Mouse (Mus musculus): ENCODE measurements at regions not wholly inside any gene's neighbourhood (a gene's known extent, or its start where the extent isn't known, plus 50 kb on each side); places are given as distances from the start of the nearest gene placed in this dataset.

DNA sequence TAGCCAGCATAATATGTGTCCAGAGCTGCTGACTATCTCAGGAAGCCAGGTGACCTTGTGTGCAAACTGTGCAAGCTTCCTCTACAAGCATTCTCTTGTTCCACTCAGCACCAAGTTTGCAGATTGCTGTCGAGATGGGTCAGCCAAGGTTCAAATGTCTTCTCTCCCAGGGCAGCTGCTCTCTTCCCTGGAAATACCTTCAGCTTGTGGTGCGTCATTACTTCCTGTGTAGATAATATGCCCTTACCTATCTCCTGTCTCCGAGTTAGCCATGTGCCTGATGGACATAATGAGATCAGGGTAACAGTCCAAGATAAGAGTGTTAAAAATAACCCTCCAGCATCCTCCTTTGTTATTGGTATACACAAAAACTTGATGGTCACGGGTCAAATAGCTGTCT is 113.7 kb upstream of the Fbxl7 start:
- DNase-seq (ENCODE audit: low spot score) (no peak), ATAC-seq (ENCODE audit: low FRiP score, low read depth) (no peak)
- no peaks in the 10 kb centered on the region for H3K36me3 ChIP-seq (ENCODE audit: control insufficient read depth, insufficient read depth, low read length)
- H3K4me2 ChIP-seq (replicated peaks; ENCODE audit: low read depth, low read length, severe bottlenecking) = no peak overlapping the region
- H3K27me3 ChIP-seq (ENCODE audit: control insufficient read depth, insufficient read depth, low read length) = no peaks in the 10 kb centered on the region
- TF ChIP-seq POLR2A (IDR thresholded peaks at IDR 0.05; ENCODE audit: borderline replicate concordance, extremely low read depth, insufficient read depth, insufficient read length) = no peak
- H3K4me3 ChIP-seq (replicated peaks; ENCODE audit: low read length) = no peak overlapping the region
- WGBS = 75% methylated on average over 4 of the region's 4 CpGs
- no peak overlapping the region for H3K27ac ChIP-seq (replicated peaks; ENCODE audit: low read depth, low read length)
- no peak overlapping the region for H3K9ac ChIP-seq (ENCODE audit: low read depth, low read length, severe bottlenecking)
- no peaks in the 10 kb centered on the region for H3K4me1 ChIP-seq (ENCODE audit: control insufficient read depth, insufficient read depth, low read length)
- no peaks in the 10 kb centered on the region for H3K9me3 ChIP-seq (ENCODE audit: control insufficient read depth, low read length)

DNA sequence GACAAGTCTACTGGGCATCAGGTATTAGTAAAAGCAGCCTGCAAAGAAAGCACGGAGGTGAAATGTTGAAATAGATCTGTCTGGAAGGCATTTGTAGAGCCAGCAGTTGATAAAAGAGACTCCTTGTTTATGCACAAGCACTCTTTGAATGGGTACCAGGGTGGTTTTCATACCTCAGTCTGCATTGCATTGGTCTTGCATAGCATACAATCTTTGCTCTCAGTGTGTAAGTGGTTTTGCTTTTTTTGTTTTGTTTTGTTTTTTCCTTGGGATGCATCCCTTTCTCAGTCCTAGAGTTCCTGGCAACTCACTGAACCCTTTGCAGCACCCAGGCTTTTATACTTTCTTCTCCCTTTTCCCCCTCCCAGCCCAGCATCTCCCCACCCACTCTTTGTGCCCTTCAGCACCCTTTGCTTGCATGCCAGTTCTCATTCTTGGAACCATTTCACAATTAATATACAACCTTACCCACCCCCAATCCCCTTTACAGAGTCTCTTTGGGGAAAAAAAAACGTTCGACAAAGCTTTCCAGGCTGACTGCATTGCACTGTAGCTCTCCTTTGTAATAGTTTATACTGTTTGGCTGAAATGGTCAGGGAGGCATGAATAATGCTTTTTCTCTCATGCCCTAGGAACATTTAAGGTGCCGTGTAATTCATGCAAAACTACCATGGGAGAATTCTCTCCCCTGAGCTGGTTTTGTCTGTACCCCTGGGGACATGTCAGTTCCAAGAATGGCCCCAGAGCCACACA is 118.7 kb upstream of the Fbxl7 start:
- no peak overlapping the region for H3K4me3 ChIP-seq (replicated peaks; ENCODE audit: low read length)
- no peaks in the 10 kb centered on the region for H3K27me3 ChIP-seq (ENCODE audit: control insufficient read depth, insufficient read depth, low read length)
- ATAC-seq (ENCODE audit: low FRiP score, low read depth) (no peak), DNase-seq (ENCODE audit: low spot score) (no peak)
- 53% methylated on average over 4 of the region's 4 CpGs for WGBS
- TF ChIP-seq POLR2A (IDR thresholded peaks at IDR 0.05; ENCODE audit: borderline replicate concordance, extremely low read depth, insufficient read depth, insufficient read length) = no peak
- no peak overlapping the region for H3K4me2 ChIP-seq (replicated peaks; ENCODE audit: low read depth, low read length, severe bottlenecking)
- no peaks in the 10 kb centered on the region for H3K9me3 ChIP-seq (ENCODE audit: control insufficient read depth, low read length)
- H3K4me1 ChIP-seq (ENCODE audit: control insufficient read depth, insufficient read depth, low read length) = no peaks in the 10 kb centered on the region
- H3K27ac ChIP-seq (replicated peaks; ENCODE audit: low read depth, low read length) = no peak overlapping the region
- H3K9ac ChIP-seq (ENCODE audit: low read depth, low read length, severe bottlenecking) = no peak overlapping the region
- H3K36me3 ChIP-seq (ENCODE audit: control insufficient read depth, insufficient read depth, low read length) = no peaks in the 10 kb centered on the region

DNA sequence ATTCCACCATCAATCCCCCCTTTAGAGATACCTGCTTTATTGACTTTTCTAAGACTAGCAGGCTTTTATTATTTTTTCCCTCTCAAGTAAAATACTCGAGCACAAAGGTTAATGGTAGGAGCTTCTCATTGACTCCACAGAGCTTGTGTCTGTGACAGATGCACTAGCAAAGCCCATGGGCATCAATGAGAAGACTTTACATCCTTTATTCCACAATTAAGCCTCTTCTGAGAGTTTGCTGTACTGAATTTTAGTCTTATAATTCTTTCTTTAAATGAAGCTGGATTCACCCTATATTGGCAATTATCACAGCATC is 119.2 kb upstream of the Fbxl7 start:
- H3K36me3 ChIP-seq (ENCODE audit: control insufficient read depth, insufficient read depth, low read length) = no peaks in the 10 kb centered on the region
- ATAC-seq (ENCODE audit: low FRiP score, low read depth) = no peak
- no peak overlapping the region for H3K27ac ChIP-seq (replicated peaks; ENCODE audit: low read depth, low read length)
- no peak overlapping the region for H3K4me3 ChIP-seq (replicated peaks; ENCODE audit: low read length)
- no peaks in the 10 kb centered on the region for H3K9me3 ChIP-seq (ENCODE audit: control insufficient read depth, low read length)
- no peak overlapping the region for H3K4me2 ChIP-seq (replicated peaks; ENCODE audit: low read depth, low read length, severe bottlenecking)
- H3K27me3 ChIP-seq (ENCODE audit: control insufficient read depth, insufficient read depth, low read length) = no peaks in the 10 kb centered on the region
- no peak for DNase-seq (ENCODE audit: low spot score)
- no peak for TF ChIP-seq POLR2A (IDR thresholded peaks at IDR 0.05; ENCODE audit: borderline replicate concordance, extremely low read depth, insufficient read depth, insufficient read length)
- 47% methylated on average over 1 of the region's 1 CpGs for WGBS
- no peaks in the 10 kb centered on the region; the same call in 1 of the 2 replicates for H3K4me1 ChIP-seq (ENCODE audit: control insufficient read depth, insufficient read depth, low read length)
- H3K9ac ChIP-seq (ENCODE audit: low read depth, low read length, severe bottlenecking) = no peak overlapping the region

DNA sequence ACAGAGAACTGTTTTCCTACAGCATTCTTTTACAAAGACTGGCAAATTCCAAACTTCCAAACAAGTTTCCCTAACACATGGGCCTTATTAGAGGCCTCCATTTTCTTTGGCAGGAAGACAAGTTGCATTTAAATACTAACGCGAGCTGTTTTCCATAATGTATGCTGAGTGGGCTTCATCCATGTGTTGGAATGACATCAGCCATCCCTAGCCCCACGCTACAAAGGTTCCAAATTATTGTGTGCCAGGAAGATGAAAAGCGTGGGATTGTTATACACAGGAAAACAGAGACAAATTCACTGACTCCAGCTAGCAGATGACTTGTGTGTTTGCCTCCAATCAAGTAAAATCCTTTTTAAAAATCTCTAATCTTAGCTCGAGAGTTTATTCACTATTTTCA is 125.1 kb upstream of the Fbxl7 start:
- Histone ChIP-seq H3K4me3 (replicated peaks; ENCODE audit: low read length) (no peak overlapping the region), H3K9ac (ENCODE audit: low read depth, low read length, severe bottlenecking) (no peak overlapping the region), H3K9me3 (ENCODE audit: control insufficient read depth, low read length) (no peaks in the 10 kb centered on the region), H3K4me2 (replicated peaks; ENCODE audit: low read depth, low read length, severe bottlenecking) (no peak overlapping the region), H3K27ac (replicated peaks; ENCODE audit: low read depth, low read length) (no peak overlapping the region), H3K36me3 (ENCODE audit: control insufficient read depth, insufficient read depth, low read length) (no peaks in the 10 kb centered on the region), H3K4me1 (ENCODE audit: control insufficient read depth, insufficient read depth, low read length) (peaks cover 12% of the 10 kb centered on the region; the same call in 1 of the 2 replicates), H3K27me3 (ENCODE audit: control insufficient read depth, insufficient read depth, low read length) (no peaks in the 10 kb centered on the region)
- WGBS = 41% methylated on average over 5 of the region's 5 CpGs
- TF ChIP-seq POLR2A (IDR thresholded peaks at IDR 0.05; ENCODE audit: borderline replicate concordance, extremely low read depth, insufficient read depth, insufficient read length) = no peak
- DNase-seq (ENCODE audit: low spot score) (peak; percentile 70), ATAC-seq (ENCODE audit: low FRiP score, low read depth) (peak; percentile 70; the same call in 1 of the 2 replicates)

DNA sequence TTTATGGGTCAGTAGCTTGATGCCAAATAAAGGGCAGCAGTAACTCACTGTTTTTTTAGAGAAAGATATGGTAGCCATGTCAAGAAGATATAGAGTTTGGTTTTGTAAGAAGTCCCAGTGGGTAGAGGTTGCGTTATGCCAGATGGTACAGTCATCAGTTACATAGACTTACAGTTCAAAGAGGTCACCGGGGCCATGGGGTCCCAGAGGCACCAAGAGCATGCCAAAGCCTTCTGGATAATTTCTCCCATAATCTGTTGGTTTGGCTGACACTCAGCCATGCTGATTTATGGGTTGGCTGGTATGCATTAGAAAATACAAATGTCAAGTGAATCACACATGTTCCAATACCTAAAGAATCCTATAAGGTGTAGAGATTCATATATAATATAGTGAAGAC is 137.9 kb upstream of the Fbxl7 start:
- Histone ChIP-seq H3K36me3 (ENCODE audit: control insufficient read depth, insufficient read depth, low read length) (no peaks in the 10 kb centered on the region), H3K9me3 (ENCODE audit: control insufficient read depth, low read length) (no peaks in the 10 kb centered on the region), H3K9ac (ENCODE audit: low read depth, low read length, severe bottlenecking) (no peak overlapping the region), H3K4me2 (replicated peaks; ENCODE audit: low read depth, low read length, severe bottlenecking) (no peak overlapping the region), H3K4me1 (ENCODE audit: control insufficient read depth, insufficient read depth, low read length) (no peaks in the 10 kb centered on the region), H3K4me3 (replicated peaks; ENCODE audit: low read length) (no peak overlapping the region), H3K27me3 (ENCODE audit: control insufficient read depth, insufficient read depth, low read length) (no peaks in the 10 kb centered on the region), H3K27ac (replicated peaks; ENCODE audit: low read depth, low read length) (no peak overlapping the region)
- ATAC-seq (ENCODE audit: low FRiP score, low read depth) (no peak), DNase-seq (ENCODE audit: low spot score) (no peak)
- no peak for TF ChIP-seq POLR2A (IDR thresholded peaks at IDR 0.05; ENCODE audit: borderline replicate concordance, extremely low read depth, insufficient read depth, insufficient read length)
- 52% methylated on average over 2 of the region's 2 CpGs for WGBS

All from limb, embryonic 14.5 days (tissue).